Mouse (Mus musculus): ENCODE results near the gene Shmt1. TPM values are rescaled to one million over a fixed set of nuclear protein-coding genes. Genes with fewer than 3 reads are reported as not detected.
A peak's percentile ranks its signal among the peaks of the same experiment; 100 is the strongest.
"Not testable (repeated sequence)": the region's sequence is repeated elsewhere in the genome, so short reads cannot be mapped to it uniquely, and the experiment has no call there.

The Shmt1 gene
- 112 and 126 TPM in 2 replicates for polyA plus RNA-seq (2015; fragmentation: Nextera tagmentation; extraction: Ambion mirVana)

DNA sequence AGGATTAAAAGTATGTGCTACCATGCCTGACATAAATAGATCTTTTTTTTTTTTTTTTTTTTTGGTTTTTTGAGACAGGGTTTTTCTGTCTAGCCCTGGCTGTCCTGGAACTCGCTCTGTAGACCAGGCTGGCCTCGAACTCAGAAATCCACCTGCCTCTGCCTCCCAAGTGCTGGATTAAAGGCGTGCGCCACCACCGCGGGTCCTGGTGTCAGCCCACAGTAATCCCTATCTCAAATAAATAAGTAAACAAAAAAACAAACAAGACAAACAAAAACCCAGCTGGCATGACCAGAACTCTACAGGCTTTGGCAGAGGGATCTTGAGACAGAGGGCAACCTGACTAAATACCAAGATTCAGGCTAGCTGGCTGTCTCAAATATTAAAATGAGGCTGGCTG lies at the start of gene Shmt1:
TSS of gene Shmt1 (minus strand) at position 101 of the 400 bp plus-strand sequence.
- WGBS, result 30% methylated on average over 6 of the region's 6 CpGs
- peak within 1 kb of the TSS; percentile 74 for H3K4me2 ChIP-seq (ENCODE audit: low read depth, low read length)
- peaks cover 17% of the 10 kb centered on the region for H3K4me1 ChIP-seq (ENCODE audit: control insufficient read depth, insufficient read depth, low read length)
- ATAC-seq; H3K36me3 ChIP-seq (ENCODE audit: control insufficient read depth, insufficient read depth, low read length); H3K27me3 ChIP-seq (replicated peaks; ENCODE audit: control insufficient read depth, insufficient read depth, low read length); H3K9me3 ChIP-seq (ENCODE audit: control insufficient read depth, low read length): not testable (repeated sequence)
- H3K27ac ChIP-seq (ENCODE audit: low read length), result peak within 1 kb of the TSS; percentile 75
- H3K9ac ChIP-seq (ENCODE audit: low read depth, low read length), result peak within 1 kb of the TSS; percentile 57
- peak within 1 kb of the TSS; percentile 54 for H3K4me3 ChIP-seq (ENCODE audit: low read length)

DNA sequence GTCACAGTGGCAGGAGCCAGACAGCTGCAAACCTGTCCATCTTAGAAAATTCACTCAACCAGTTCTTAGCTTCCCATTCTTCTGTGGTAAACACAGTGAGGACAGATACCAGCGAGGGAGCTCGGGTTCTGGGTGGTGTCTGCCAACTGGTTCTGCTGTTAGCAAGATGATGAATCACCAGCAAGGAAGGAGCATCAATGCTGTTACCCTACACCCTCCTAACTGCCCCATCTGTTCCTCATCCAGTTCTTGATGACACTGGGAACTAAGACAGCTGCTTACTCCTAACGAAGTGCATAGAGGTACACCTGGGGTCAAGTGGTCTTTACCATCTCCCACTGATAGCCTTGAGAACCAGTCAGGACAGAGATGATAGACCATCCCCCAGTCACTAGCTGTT lies 45.1 kb upstream of the Shmt1 start:
- Histone ChIP-seq H3K4me1 (ENCODE audit: control insufficient read depth, insufficient read depth, low read length) (no peaks in the 10 kb centered on the region), H3K36me3 (ENCODE audit: control insufficient read depth, insufficient read depth, low read length) (peaks cover 18% of the 10 kb centered on the region; the same call in 1 of the 2 replicates), H3K27ac (ENCODE audit: low read length) (no peak overlapping the region), H3K9me3 (ENCODE audit: control insufficient read depth, low read length) (no peaks in the 10 kb centered on the region), H3K9ac (ENCODE audit: low read depth, low read length) (no peak overlapping the region), H3K27me3 (replicated peaks; ENCODE audit: control insufficient read depth, insufficient read depth, low read length) (no peaks in the 10 kb centered on the region), H3K4me2 (ENCODE audit: low read depth, low read length) (no peak overlapping the region), H3K4me3 (ENCODE audit: low read length) (no peak overlapping the region)
- no peak for ATAC-seq
- 57% methylated on average over 3 of the region's 3 CpGs for WGBS

DNA sequence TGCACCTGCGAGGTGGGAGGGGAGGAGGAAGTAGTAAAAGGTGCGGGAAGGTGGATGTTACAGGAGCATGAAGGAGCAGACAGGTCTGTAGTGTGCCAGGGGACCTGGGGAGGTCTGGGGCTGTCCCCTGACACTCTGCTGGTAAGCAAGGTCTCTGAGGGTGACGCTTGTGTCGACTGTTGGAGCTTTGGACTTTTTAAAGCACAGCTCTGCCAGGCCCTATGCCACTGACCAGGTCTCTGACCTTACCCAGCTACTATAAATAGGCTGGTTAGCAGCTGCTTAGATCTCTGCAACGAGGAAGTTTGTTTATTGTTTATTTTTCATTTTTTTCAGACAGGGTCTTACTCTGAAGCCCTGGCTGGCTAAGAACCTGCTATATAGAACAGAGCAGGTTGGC lies 33.9 kb upstream of the Shmt1 start:
- WGBS, result 81% methylated on average over 5 of the region's 5 CpGs
- H3K27me3 ChIP-seq (replicated peaks; ENCODE audit: control insufficient read depth, insufficient read depth, low read length), result no peaks in the 10 kb centered on the region
- no peaks in the 10 kb centered on the region for H3K9me3 ChIP-seq (ENCODE audit: control insufficient read depth, low read length)
- no peak overlapping the region for H3K9ac ChIP-seq (ENCODE audit: low read depth, low read length)
- H3K4me3 ChIP-seq (ENCODE audit: low read length), result no peak overlapping the region
- no peak for ATAC-seq
- no peak overlapping the region for H3K4me2 ChIP-seq (ENCODE audit: low read depth, low read length)
- no peak overlapping the region for H3K27ac ChIP-seq (ENCODE audit: low read length)
- H3K36me3 ChIP-seq (ENCODE audit: control insufficient read depth, insufficient read depth, low read length), result no peaks in the 10 kb centered on the region
- H3K4me1 ChIP-seq (ENCODE audit: control insufficient read depth, insufficient read depth, low read length), result no peaks in the 10 kb centered on the region

DNA sequence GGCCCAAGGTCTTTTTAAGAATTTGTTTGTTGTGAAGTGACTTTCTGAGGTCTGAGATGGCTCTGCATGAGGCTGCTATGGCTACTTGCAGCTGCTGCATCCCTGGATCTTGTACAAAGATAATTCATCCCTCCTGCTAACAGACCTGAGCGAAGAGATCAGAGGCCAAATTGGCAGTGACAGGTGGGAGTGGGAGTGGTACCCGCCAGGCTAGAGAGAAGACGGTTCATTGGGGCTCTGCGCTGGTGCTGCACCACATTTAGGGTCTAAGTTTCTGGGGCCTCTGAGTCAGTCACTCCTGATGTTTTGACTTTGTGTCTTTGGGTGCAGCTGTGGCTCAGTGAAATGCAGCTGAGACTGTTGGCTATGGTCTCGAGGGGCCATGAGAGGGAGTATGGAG lies 31.9 kb upstream of the Shmt1 start:
- Histone ChIP-seq H3K36me3 (ENCODE audit: control insufficient read depth, insufficient read depth, low read length) (no peaks in the 10 kb centered on the region), H3K9me3 (ENCODE audit: control insufficient read depth, low read length) (no peaks in the 10 kb centered on the region), H3K4me3 (ENCODE audit: low read length) (no peak overlapping the region), H3K4me1 (ENCODE audit: control insufficient read depth, insufficient read depth, low read length) (no peaks in the 10 kb centered on the region), H3K27me3 (replicated peaks; ENCODE audit: control insufficient read depth, insufficient read depth, low read length) (no peaks in the 10 kb centered on the region), H3K4me2 (ENCODE audit: low read depth, low read length) (no peak overlapping the region), H3K27ac (ENCODE audit: low read length) (no peak overlapping the region), H3K9ac (ENCODE audit: low read depth, low read length) (no peak overlapping the region)
- ATAC-seq, result no peak
- WGBS, result 87% methylated on average over 5 of the region's 5 CpGs

DNA sequence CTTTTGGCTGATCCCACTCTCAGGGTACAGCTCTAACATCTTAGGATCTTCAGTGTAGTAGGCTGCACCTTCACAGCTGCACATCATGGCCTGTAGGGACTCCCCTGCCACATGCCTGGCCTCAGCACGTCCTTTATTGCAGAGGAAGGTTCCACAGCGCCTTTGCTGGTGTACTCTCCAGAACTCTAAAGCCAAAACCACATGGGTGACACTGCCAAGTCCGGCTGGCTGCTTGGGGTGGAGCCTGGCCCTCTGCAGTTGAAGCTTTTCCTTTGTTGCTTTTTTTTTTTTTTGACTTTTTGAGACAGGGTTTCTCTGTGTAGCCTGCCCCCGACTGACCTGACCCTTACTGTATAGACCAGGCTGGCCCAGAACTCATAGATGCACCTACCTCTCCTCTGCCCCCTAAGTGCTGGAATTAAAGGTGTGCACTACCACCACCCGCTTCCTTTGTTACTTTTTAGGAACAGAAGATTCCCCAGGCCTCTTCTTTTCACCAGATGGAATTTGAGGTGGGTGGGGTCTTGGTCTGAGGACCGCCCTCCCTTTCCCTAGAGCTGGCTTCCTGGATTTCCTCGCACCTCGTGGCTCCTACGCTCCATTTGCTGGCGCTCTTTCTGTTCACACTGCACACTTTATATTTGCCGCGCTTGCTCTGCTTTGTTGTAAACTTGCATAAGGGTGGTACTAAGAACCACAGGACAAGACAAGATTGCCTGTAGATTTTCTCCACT lies 30.1 kb upstream of the Shmt1 start:
- Histone ChIP-seq H3K27me3 (replicated peaks; ENCODE audit: control insufficient read depth, insufficient read depth, low read length) (no peaks in the 10 kb centered on the region), H3K9me3 (ENCODE audit: control insufficient read depth, low read length) (no peaks in the 10 kb centered on the region), H3K4me2 (ENCODE audit: low read depth, low read length) (no peak overlapping the region), H3K4me1 (ENCODE audit: control insufficient read depth, insufficient read depth, low read length) (no peaks in the 10 kb centered on the region), H3K27ac (ENCODE audit: low read length) (no peak overlapping the region), H3K9ac (ENCODE audit: low read depth, low read length) (no peak overlapping the region), H3K36me3 (ENCODE audit: control insufficient read depth, insufficient read depth, low read length) (no peaks in the 10 kb centered on the region), H3K4me3 (ENCODE audit: low read length) (no peak overlapping the region)
- WGBS, result 80% methylated on average over 12 of the region's 12 CpGs
- ATAC-seq, result no peak

DNA sequence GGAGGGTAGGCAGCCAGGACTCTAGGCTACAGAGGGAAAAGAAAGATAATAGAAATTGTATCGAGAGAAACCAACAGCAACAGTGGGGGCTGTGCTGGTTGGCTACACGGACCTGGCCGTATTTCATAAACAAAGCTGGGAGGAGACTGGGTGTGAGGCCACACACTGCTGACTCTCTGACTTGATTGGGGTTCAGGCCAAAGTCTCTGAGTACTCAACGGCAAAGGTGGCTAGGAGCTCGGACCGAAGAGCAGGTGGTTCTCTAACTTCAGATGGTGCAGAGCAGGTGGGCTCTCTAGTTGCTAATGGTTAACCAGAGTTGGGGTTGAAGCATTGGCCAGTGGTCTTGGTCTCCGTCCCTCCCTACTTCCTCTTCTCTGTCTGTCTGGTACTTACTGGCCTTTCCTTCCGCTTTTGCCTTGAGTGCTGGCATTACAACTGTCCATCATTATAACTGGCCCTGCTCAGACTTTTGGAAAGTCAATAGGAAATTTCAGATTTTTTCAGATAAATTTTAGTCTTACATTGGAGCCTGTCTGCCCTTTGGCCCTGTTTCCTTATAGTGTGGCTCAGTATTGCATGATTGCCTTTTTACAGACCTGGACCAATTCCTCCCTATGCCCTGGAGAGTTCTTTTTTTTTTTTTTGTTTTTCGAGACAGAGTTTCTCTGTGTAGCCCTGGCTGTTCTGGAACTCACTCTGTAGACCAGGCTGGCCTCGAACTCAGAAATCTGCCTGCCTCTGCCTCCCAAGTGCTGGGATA lies 26.3 kb upstream of the Shmt1 start:
- Histone ChIP-seq H3K9me3 (ENCODE audit: control insufficient read depth, low read length) (no peaks in the 10 kb centered on the region), H3K36me3 (ENCODE audit: control insufficient read depth, insufficient read depth, low read length) (peaks cover 3% of the 10 kb centered on the region; the same call in 1 of the 2 replicates), H3K27me3 (replicated peaks; ENCODE audit: control insufficient read depth, insufficient read depth, low read length) (no peaks in the 10 kb centered on the region), H3K9ac (ENCODE audit: low read depth, low read length) (no peak overlapping the region), H3K27ac (ENCODE audit: low read length) (peak overlapping the region; percentile 50), H3K4me1 (ENCODE audit: control insufficient read depth, insufficient read depth, low read length) (no peaks in the 10 kb centered on the region), H3K4me2 (ENCODE audit: low read depth, low read length) (peak overlapping the region; percentile 33; the same call in 1 of the 2 replicates), H3K4me3 (ENCODE audit: low read length) (peak overlapping the region; percentile 12; the same call in 1 of the 2 replicates)
- WGBS, result 75% methylated on average over 10 of the region's 10 CpGs
- ATAC-seq, result peak; percentile 91

DNA sequence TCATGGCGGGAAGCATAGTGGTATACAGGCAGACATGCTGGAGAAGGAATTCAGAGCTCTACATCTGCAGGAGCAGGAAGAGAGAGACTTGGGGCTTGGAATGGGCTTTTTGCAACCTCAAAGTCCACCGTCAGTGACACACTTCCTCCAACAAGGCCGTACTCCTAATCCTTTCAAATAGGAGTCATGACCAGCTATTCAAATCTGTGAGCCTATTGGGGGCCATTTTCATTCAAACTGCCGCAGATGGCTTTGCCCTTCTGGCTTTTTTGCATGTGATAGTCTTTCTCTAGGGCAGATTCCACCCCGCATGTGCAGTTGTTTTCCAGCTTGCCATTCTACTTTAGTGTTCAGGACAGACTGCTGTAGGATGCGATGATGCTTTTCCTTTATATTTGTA lies 25.4 kb upstream of the Shmt1 start:
- Histone ChIP-seq H3K9ac (ENCODE audit: low read depth, low read length) (no peak overlapping the region), H3K4me2 (ENCODE audit: low read depth, low read length) (no peak overlapping the region), H3K4me3 (ENCODE audit: low read length) (no peak overlapping the region), H3K4me1 (ENCODE audit: control insufficient read depth, insufficient read depth, low read length) (no peaks in the 10 kb centered on the region), H3K27me3 (replicated peaks; ENCODE audit: control insufficient read depth, insufficient read depth, low read length) (no peaks in the 10 kb centered on the region), H3K27ac (ENCODE audit: low read length) (no peak overlapping the region), H3K36me3 (ENCODE audit: control insufficient read depth, insufficient read depth, low read length) (peaks cover 3% of the 10 kb centered on the region; the same call in 1 of the 2 replicates), H3K9me3 (ENCODE audit: control insufficient read depth, low read length) (no peaks in the 10 kb centered on the region)
- 95% methylated on average over 6 of the region's 6 CpGs for WGBS
- ATAC-seq, result no peak

DNA sequence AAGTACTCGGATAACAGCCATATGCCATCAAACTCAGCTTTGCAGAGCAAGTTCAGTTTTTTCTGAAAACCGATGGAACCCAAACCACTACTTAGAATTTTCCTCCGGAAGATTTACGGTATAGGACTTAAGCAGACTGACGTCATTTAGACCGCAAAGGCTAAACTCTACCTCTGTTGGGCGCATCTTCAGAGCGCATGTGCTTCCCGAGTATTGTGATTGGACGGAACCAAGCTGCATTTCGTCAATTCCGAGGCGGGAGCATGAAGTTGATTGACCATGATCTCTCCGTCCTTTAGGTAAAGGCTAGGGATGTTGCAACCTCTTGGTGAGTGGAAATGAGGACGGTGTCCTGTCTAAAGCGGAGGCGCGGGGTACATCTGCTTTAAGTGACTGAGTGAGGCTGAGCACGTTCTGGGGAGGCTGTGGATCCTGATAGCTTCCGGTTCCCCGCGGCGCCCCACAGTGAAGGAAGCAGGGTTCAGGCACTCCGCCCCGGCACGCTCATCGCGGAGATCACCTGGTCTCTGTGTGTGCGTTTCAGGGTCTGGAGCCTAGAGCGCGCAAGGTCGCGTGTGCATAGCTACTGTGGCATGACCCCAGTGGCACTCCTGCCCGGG lies 19.0 kb upstream of the Shmt1 start, which contains the start of gene Dhrs7b:
TSS of gene Dhrs7b (plus strand) at position 199 of the 620 bp plus-strand sequence.
- H3K9ac ChIP-seq (ENCODE audit: low read depth, low read length), result peak within 1 kb of the TSS; percentile 78
- H3K9me3 ChIP-seq (ENCODE audit: control insufficient read depth, low read length), result no peaks in the 10 kb centered on the region
- peak within 1 kb of the TSS; percentile 87 for H3K4me2 ChIP-seq (ENCODE audit: low read depth, low read length)
- under 1% methylated on average over 34 of the region's 34 CpGs for WGBS
- H3K27me3 ChIP-seq (replicated peaks; ENCODE audit: control insufficient read depth, insufficient read depth, low read length), result no peaks in the 10 kb centered on the region
- peak within 1 kb of the TSS; percentile 79 for H3K4me3 ChIP-seq (ENCODE audit: low read length)
- peaks cover 3% of the 10 kb centered on the region; the same call in 1 of the 2 replicates for H3K36me3 ChIP-seq (ENCODE audit: control insufficient read depth, insufficient read depth, low read length)
- H3K27ac ChIP-seq (ENCODE audit: low read length), result peak within 1 kb of the TSS; percentile 83
- H3K4me1 ChIP-seq (ENCODE audit: control insufficient read depth, insufficient read depth, low read length), result peaks cover 8% of the 10 kb centered on the region
- peak; percentile 97 for ATAC-seq

DNA sequence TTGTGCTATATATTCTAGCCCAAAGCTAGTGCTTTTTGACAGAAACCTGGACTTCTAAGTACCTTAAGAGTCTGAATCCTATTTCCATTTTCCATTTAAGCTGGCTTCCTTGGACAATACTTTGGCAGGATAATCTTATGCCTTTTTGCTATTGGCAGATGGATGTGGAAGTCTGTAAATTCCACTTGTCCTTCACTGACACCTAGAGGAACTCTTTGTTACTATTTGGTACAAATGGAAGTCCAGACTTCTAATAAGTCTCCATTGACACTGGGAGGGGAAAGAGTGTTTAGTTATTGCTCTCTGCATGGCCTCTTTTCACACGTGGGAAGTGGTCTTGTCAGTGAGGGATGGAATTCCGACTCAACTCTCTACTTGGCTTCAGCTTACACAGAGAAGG lies 17.4 kb upstream of the Shmt1 start:
- Histone ChIP-seq H3K4me1 (ENCODE audit: control insufficient read depth, insufficient read depth, low read length) (peaks cover 8% of the 10 kb centered on the region), H3K9ac (ENCODE audit: low read depth, low read length) (no peak overlapping the region), H3K27me3 (replicated peaks; ENCODE audit: control insufficient read depth, insufficient read depth, low read length) (no peaks in the 10 kb centered on the region), H3K27ac (ENCODE audit: low read length) (no peak overlapping the region), H3K4me3 (ENCODE audit: low read length) (no peak overlapping the region), H3K9me3 (ENCODE audit: control insufficient read depth, low read length) (no peaks in the 10 kb centered on the region), H3K36me3 (ENCODE audit: control insufficient read depth, insufficient read depth, low read length) (no peaks in the 10 kb centered on the region), H3K4me2 (ENCODE audit: low read depth, low read length) (no peak overlapping the region)
- ATAC-seq, result no peak
- WGBS, result 39% methylated on average over 2 of the region's 2 CpGs

Measured in intestine, embryonic 16.5 days (tissue).